Mouse (Mus musculus) heart, postnatal 0 days (tissue): ENCODE measurements around the gene Nudt5. TPM values are rescaled to one million over a fixed set of nuclear protein-coding genes. Genes with fewer than 3 reads are reported as not detected.
"Not testable (repeated sequence)": the region's sequence is repeated elsewhere in the genome, so short reads cannot be mapped to it uniquely, and the experiment has no call there.

Source experiments
- ATAC-seq: fragments of 200-750 bp; cut with Nextera tagmentation; 2 replicates; pipeline ENCODE4 v1.8.0; 2017; ENCODE audit warnings: low read depth, moderate number of reproducible peaks, moderate library complexity; ENCODE audit not compliant: insufficient read depth
- DNase-seq: peaks from one replicate; pipeline ENCODE4 v3.0.0-alpha.2; 2016; ENCODE audit warnings: low spot score
- H3K27ac ChIP-seq: fragments of 300-500 bp; sonication (generic); 2 replicates; pipeline ENCODE4 v1.5.1; 2014; ENCODE audit warnings: low read depth, mild to moderate bottlenecking
- H3K27me3 ChIP-seq: fragments of 300-500 bp; sonication (generic); 2 replicates; pipeline ENCODE4 v1.6.1; 2014; ENCODE audit warnings: low read length, mixed read lengths; ENCODE audit not compliant: control insufficient read depth, insufficient read depth
- H3K36me3 ChIP-seq: fragments of 300-500 bp; sonication (generic); replicated peaks from 2 replicates; pipeline ENCODE4 v1.6.1; 2014; ENCODE audit warnings: low read length, mixed read lengths; ENCODE audit not compliant: control insufficient read depth, insufficient read depth
- H3K4me1 ChIP-seq: fragments of 300-500 bp; sonication (generic); 2 replicates; pipeline ENCODE4 v1.6.1; 2014; ENCODE audit warnings: antibody characterized with exemption; ENCODE audit not compliant: control insufficient read depth, insufficient read depth
- H3K4me2 ChIP-seq: fragments of 300-500 bp; sonication (generic); 2 replicates; pipeline ENCODE4 v1.6.1; 2014; ENCODE audit warnings: low read depth, mild to moderate bottlenecking, low read length, moderate library complexity
- H3K4me3 ChIP-seq: fragments of 300-500 bp; sonication (generic); 2 replicates; pipeline ENCODE4 v1.5.1; 2014; ENCODE audit warnings: low read depth, low read length
- H3K9ac ChIP-seq: fragments of 300-500 bp; sonication (generic); replicated peaks from 2 replicates; pipeline ENCODE4 v1.6.1; 2014; ENCODE audit warnings: low read depth, low read length, mixed read lengths
- H3K9me3 ChIP-seq: fragments of 300-500 bp; sonication (generic); replicated peaks from 2 replicates; pipeline ENCODE4 v1.6.1; 2016; ENCODE audit warnings: low read length; ENCODE audit not compliant: control insufficient read depth
- CTCF ChIP-seq: IDR thresholded peaks from 2 replicates; pipeline ENCODE4 v1.5.1; 2016; ENCODE audit warnings: antibody characterized with exemption, control low read depth, low read depth
- EP300 ChIP-seq: IDR thresholded peaks from 2 replicates; pipeline ENCODE4 v1.6.1; 2016; ENCODE audit warnings: antibody characterized with exemption, low read depth
- WGBS: fragments of 180-500 bp; shearing (Covaris S2); extraction: QIAGEN DNeasy Blood & Tissue Kit; methylation state at CpG from one replicate; pipeline ENCODE4 v1.1.7; 2014; 5-methylcytosine and 5-hydroxymethylcytosine counted together
- polyA plus RNA-seq: library from polyadenylated mRNA; unstranded; fragments of >200 nt; fragmentation: Nextera tagmentation; extraction: Ambion mirVana; gene quantifications from 2 replicates; pipeline ENCODE4 v1.2.1, GENCODE M21; 2015
- total RNA-seq: library from RNA; depleted of rRNA; stranded (reverse); fragments of >200 nt; gene quantifications from 2 replicates; pipeline ENCODE4 v1.2.3, GENCODE M21; 2014; ENCODE audit warnings: low replicate concordance

Nudt5 gene
- total and polyA plus RNA-seq, 2 experiments from 2014 or later, result 14.1 to 26.8 TPM

- DNase-seq, result no peak
- Histone ChIP-seq H3K27me3 (no peaks in the 10 kb centered on the region), H3K9ac (no peak overlapping the region), H3K36me3 (peaks cover 55% of the 10 kb centered on the region), H3K27ac (no peak overlapping the region), H3K4me1 (no peaks in the 10 kb centered on the region), H3K9me3 (no peaks in the 10 kb centered on the region), H3K4me2 (no peak overlapping the region), H3K4me3 (no peak overlapping the region)
- WGBS, result 95% methylated on average over 7 of the region's 7 CpGs
- ATAC-seq, result no peak
- TF ChIP-seq CTCF, result no peak
- no peak for TF ChIP-seq EP300
These were observed 39.6 kb upstream of the Nudt5 start for GRCm38 (mm10) chr2:5805228-5805627.

- H3K9me3 ChIP-seq, DNase-seq: not testable (repeated sequence)
- peak; percentile 50 for TF ChIP-seq CTCF
These were observed 38.6 kb upstream of the Nudt5 start for GRCm38 (mm10) chr2:5806201-5806600.

GRCm38 (mm10) chr2:5810036-5810718 is 34.6 kb upstream of the Nudt5 start:
- peaks cover 51% of the 10 kb centered on the region for H3K36me3 ChIP-seq
- no peak for ATAC-seq
- TF ChIP-seq CTCF, result no peak
- TF ChIP-seq EP300, result no peak

More at GRCm38 (mm10) chr2:5806201-5806600, 38.6 kb upstream of the Nudt5 start:
- not testable (repeated sequence) for H3K27ac ChIP-seq, ATAC-seq, H3K4me3 ChIP-seq, H3K9ac ChIP-seq, H3K4me1 ChIP-seq, H3K27me3 ChIP-seq, H3K4me2 ChIP-seq
- H3K36me3 ChIP-seq, result peaks cover 63% of the 10 kb centered on the region
- 83% methylated on average over 3 of the region's 3 CpGs for WGBS

GRCm38 (mm10) chr2:5811235-5811782 is 33.5 kb upstream of the Nudt5 start:
- ATAC-seq, result no peak
- Histone ChIP-seq H3K4me1 (no peaks in the 10 kb centered on the region), H3K4me3 (no peak overlapping the region), H3K27me3 (no peaks in the 10 kb centered on the region), H3K36me3 (peaks cover 57% of the 10 kb centered on the region), H3K9ac (no peak overlapping the region), H3K27ac (no peak overlapping the region), H3K9me3 (no peaks in the 10 kb centered on the region), H3K4me2 (no peak overlapping the region)
- no peak for DNase-seq
- WGBS, result 83% methylated on average over 5 of the region's 5 CpGs
- TF ChIP-seq CTCF, result no peak

More at GRCm38 (mm10) chr2:5810036-5810718, 34.6 kb upstream of the Nudt5 start:
- 95% methylated on average over 5 of the region's 5 CpGs for WGBS
- DNase-seq, result no peak
- H3K4me1 ChIP-seq, result no peaks in the 10 kb centered on the region
- H3K9ac ChIP-seq, result no peak overlapping the region
- H3K9me3 ChIP-seq, result no peaks in the 10 kb centered on the region
- no peak overlapping the region for H3K4me2 ChIP-seq
- no peak overlapping the region for H3K4me3 ChIP-seq
- H3K27ac ChIP-seq, result no peak overlapping the region
- no peaks in the 10 kb centered on the region for H3K27me3 ChIP-seq

- no peak for ATAC-seq
- Histone ChIP-seq H3K4me3 (no peak overlapping the region), H3K27me3 (no peaks in the 10 kb centered on the region), H3K4me1 (no peaks in the 10 kb centered on the region), H3K4me2 (no peak overlapping the region), H3K27ac (no peak overlapping the region), H3K9me3 (no peaks in the 10 kb centered on the region), H3K36me3 (peaks cover 58% of the 10 kb centered on the region), H3K9ac (no peak overlapping the region)
- no peak for TF ChIP-seq CTCF
- no peak for TF ChIP-seq EP300
- no peak for DNase-seq
- 63% methylated on average over 10 of the region's 10 CpGs for WGBS
These were observed 23.6 kb upstream of the Nudt5 start for GRCm38 (mm10) chr2:5821264-5821663.

- H3K36me3 ChIP-seq, result peaks cover 57% of the 10 kb centered on the region
- 84% methylated on average over 6 of the region's 6 CpGs for WGBS
These were observed 22.4 kb upstream of the Nudt5 start for GRCm38 (mm10) chr2:5822449-5822848.

More at GRCm38 (mm10) chr2:5822449-5822848, 22.4 kb upstream of the Nudt5 start:
- no peak overlapping the region for H3K4me3 ChIP-seq
- H3K9ac ChIP-seq, result no peak overlapping the region
- TF ChIP-seq EP300, result no peak
- no peak for TF ChIP-seq CTCF
- no peak for DNase-seq
- no peaks in the 10 kb centered on the region for H3K4me1 ChIP-seq
- H3K9me3 ChIP-seq, result no peaks in the 10 kb centered on the region
- H3K4me2 ChIP-seq, result no peak overlapping the region
- no peaks in the 10 kb centered on the region for H3K27me3 ChIP-seq
- H3K27ac ChIP-seq, result no peak overlapping the region
- no peak for ATAC-seq
